Mouse (Mus musculus) liver, postnatal 0 days (tissue): ENCODE measurements around the gene Msrb3.

Experiments used
- CTCF ChIP-seq: sonication (generic); IDR thresholded peaks from 2 replicates; pipeline ENCODE4 v1.5.1; 2016; ENCODE audit warnings: antibody characterized with exemption, low read depth
- EP300 ChIP-seq: IDR thresholded peaks from 2 replicates; pipeline ENCODE4 v1.6.1; 2016; ENCODE audit warnings: antibody characterized with exemption, low read depth, mild to moderate bottlenecking

GRCm38 (mm10) chr10:120839966-120840365, 58.9 kb downstream of the Msrb3 start:
- TF ChIP-seq CTCF (no peak), EP300 (no peak)
